Mouse (Mus musculus): ENCODE measurements around the gene 2010300C02Rik. TPM values are rescaled to one million over a fixed set of nuclear protein-coding genes. Genes with fewer than 3 reads are reported as not detected.
A peak's percentile ranks its signal among the peaks of the same experiment; 100 is the strongest.

Gene 2010300C02Rik
- total RNA-seq (2014; rRNA removed), result 7.1 and 10.0 TPM in 2 replicates
- 4.1 and 5.3 TPM in 2 replicates for polyA plus RNA-seq (2015; fragmentation: Nextera tagmentation; extraction: Ambion mirVana)

- DNase-seq (ENCODE audit: low spot score), result peak; percentile 86
- Histone ChIP-seq H3K4me1 (ENCODE audit: insufficient read depth, low read length) (no peaks in the 10 kb centered on the region), H3K27ac (no peak within 1 kb of the TSS), H3K9me3 (ENCODE audit: low read length) (no peaks in the 10 kb centered on the region), H3K4me2 (ENCODE audit: low read depth, low read length) (peak within 1 kb of the TSS; percentile 90), H3K36me3 (ENCODE audit: insufficient read depth, low read length) (no peaks in the 10 kb centered on the region), H3K9ac (replicated peaks; ENCODE audit: low read length) (peak within 1 kb of the TSS; percentile 68), H3K4me3 (ENCODE audit: low read length) (peak within 1 kb of the TSS; percentile 65), H3K27me3 (ENCODE audit: insufficient read depth, low read length) (no peaks in the 10 kb centered on the region)
- under 1% methylated on average over 62 of the region's 69 CpGs for WGBS
- peak; percentile 51 for TF ChIP-seq CTCF (IDR thresholded peaks at IDR 0.05; ENCODE audit: low read depth)
- peak; percentile 93 for ATAC-seq
Measured at GRCm38 (mm10) chr1:37719761-37720640, at the start of gene 2010300C02Rik. Gene 2010300C02Rik, minus strand, starts transcription at chr1:37720085.

GRCm38 (mm10) chr1:37759407-37759806 is 39.5 kb upstream of the 2010300C02Rik start:
- Histone ChIP-seq H3K27ac (no peak overlapping the region), H3K27me3 (ENCODE audit: insufficient read depth, low read length) (no peaks in the 10 kb centered on the region), H3K9ac (replicated peaks; ENCODE audit: low read length) (no peak overlapping the region), H3K4me3 (ENCODE audit: low read length) (no peak overlapping the region), H3K36me3 (ENCODE audit: insufficient read depth, low read length) (no peaks in the 10 kb centered on the region), H3K4me2 (ENCODE audit: low read depth, low read length) (no peak overlapping the region), H3K9me3 (ENCODE audit: low read length) (no peaks in the 10 kb centered on the region), H3K4me1 (ENCODE audit: insufficient read depth, low read length) (no peaks in the 10 kb centered on the region)
- TF ChIP-seq CTCF (IDR thresholded peaks at IDR 0.05; ENCODE audit: low read depth), result peak; percentile 25
- DNase-seq (ENCODE audit: low spot score) (no peak), ATAC-seq (no peak)

- no peak overlapping the region for H3K4me3 ChIP-seq (ENCODE audit: low read length)
- no peaks in the 10 kb centered on the region for H3K36me3 ChIP-seq (ENCODE audit: insufficient read depth, low read length)
- H3K9me3 ChIP-seq (ENCODE audit: low read length), result no peaks in the 10 kb centered on the region
- H3K9ac ChIP-seq (replicated peaks; ENCODE audit: low read length), result no peak overlapping the region
- no peak for TF ChIP-seq CTCF (IDR thresholded peaks at IDR 0.05; ENCODE audit: low read depth)
- ATAC-seq (no peak), DNase-seq (ENCODE audit: low spot score) (no peak)
- H3K27me3 ChIP-seq (ENCODE audit: insufficient read depth, low read length), result no peaks in the 10 kb centered on the region
- no peak overlapping the region for H3K27ac ChIP-seq
- WGBS, result 68% methylated on average over 9 of the region's 9 CpGs
- H3K4me2 ChIP-seq (ENCODE audit: low read depth, low read length), result no peak overlapping the region
- H3K4me1 ChIP-seq (ENCODE audit: insufficient read depth, low read length), result no peaks in the 10 kb centered on the region
Measured at GRCm38 (mm10) chr1:37744650-37745259, 24.9 kb upstream of the 2010300C02Rik start.

- TF ChIP-seq CTCF (IDR thresholded peaks at IDR 0.05; ENCODE audit: low read depth), result no peak
- DNase-seq (ENCODE audit: low spot score) (peak; percentile 35), ATAC-seq (peak; percentile 55)
- no peaks in the 10 kb centered on the region for H3K4me1 ChIP-seq (ENCODE audit: insufficient read depth, low read length)
- WGBS, result 27% methylated on average over 14 of the region's 14 CpGs
- 0 out of 2 replicates have a peak overlapping the region, but pooled peaks have one; percentile 32 for H3K27ac ChIP-seq
- H3K4me3 ChIP-seq (ENCODE audit: low read length), result no peak overlapping the region
- no peaks in the 10 kb centered on the region for H3K36me3 ChIP-seq (ENCODE audit: insufficient read depth, low read length)
- peak overlapping the region; percentile 30; the same call in 1 of the 2 replicates for H3K9ac ChIP-seq (replicated peaks; ENCODE audit: low read length)
- H3K27me3 ChIP-seq (ENCODE audit: insufficient read depth, low read length), result no peaks in the 10 kb centered on the region
- peak overlapping the region; percentile 34; the same call in 1 of the 2 replicates for H3K4me2 ChIP-seq (ENCODE audit: low read depth, low read length)
- H3K9me3 ChIP-seq (ENCODE audit: low read length), result no peaks in the 10 kb centered on the region
Measured at GRCm38 (mm10) chr1:37742602-37743270, 22.9 kb upstream of the 2010300C02Rik start.

GRCm38 (mm10) chr1:37742126-37742525 is 22.2 kb upstream of the 2010300C02Rik start:
- 50% methylated on average over 11 of the region's 11 CpGs for WGBS
- H3K27me3 ChIP-seq (ENCODE audit: insufficient read depth, low read length), result no peaks in the 10 kb centered on the region
- ATAC-seq (no peak), DNase-seq (ENCODE audit: low spot score) (peak; percentile 40)
- H3K4me1 ChIP-seq (ENCODE audit: insufficient read depth, low read length), result no peaks in the 10 kb centered on the region
- no peak overlapping the region for H3K4me2 ChIP-seq (ENCODE audit: low read depth, low read length)
- TF ChIP-seq CTCF (IDR thresholded peaks at IDR 0.05; ENCODE audit: low read depth), result no peak
- H3K27ac ChIP-seq, result no peak overlapping the region
- H3K36me3 ChIP-seq (ENCODE audit: insufficient read depth, low read length), result no peaks in the 10 kb centered on the region
- H3K9me3 ChIP-seq (ENCODE audit: low read length), result no peaks in the 10 kb centered on the region
- H3K9ac ChIP-seq (replicated peaks; ENCODE audit: low read length), result no peak overlapping the region
- no peak overlapping the region for H3K4me3 ChIP-seq (ENCODE audit: low read length)

- no peak for TF ChIP-seq CTCF (IDR thresholded peaks at IDR 0.05; ENCODE audit: low read depth)
- Histone ChIP-seq H3K9me3 (ENCODE audit: low read length) (no peaks in the 10 kb centered on the region), H3K27me3 (ENCODE audit: insufficient read depth, low read length) (no peaks in the 10 kb centered on the region), H3K36me3 (ENCODE audit: insufficient read depth, low read length) (no peaks in the 10 kb centered on the region), H3K9ac (replicated peaks; ENCODE audit: low read length) (no peak overlapping the region), H3K27ac (no peak overlapping the region), H3K4me2 (ENCODE audit: low read depth, low read length) (no peak overlapping the region), H3K4me1 (ENCODE audit: insufficient read depth, low read length) (no peaks in the 10 kb centered on the region), H3K4me3 (ENCODE audit: low read length) (no peak overlapping the region)
- DNase-seq (ENCODE audit: low spot score) (no peak), ATAC-seq (no peak)
- 73% methylated on average over 8 of the region's 8 CpGs for WGBS
Measured at GRCm38 (mm10) chr1:37740161-37740802, 20.4 kb upstream of the 2010300C02Rik start.

All from hindbrain, postnatal 0 days (tissue).